Mouse (Mus musculus) embryonic facial prominence, embryonic 11.5 days (tissue): ENCODE results near the gene Zfp423. TPM values are rescaled to one million over a fixed set of nuclear protein-coding genes. Genes with fewer than 3 reads are reported as not detected.

ENCODE experiments used
- ATAC-seq: fragments of 200-750 bp; cut with Nextera tagmentation; replicated peaks from 2 replicates; pipeline ENCODE4 v1.8.0; 2017; ENCODE audit warnings: low read depth; ENCODE audit not compliant: insufficient number of reproducible peaks, low FRiP score, low TSS enrichment
- DNase-seq: peaks from one replicate; pipeline ENCODE4 v3.0.0-alpha.2; 2015; ENCODE audit warnings: low spot score
- H3K27ac ChIP-seq: fragments of 300-500 bp; sonication (generic); replicated peaks from 2 replicates; pipeline ENCODE4 v1.5.1; 2014; ENCODE audit warnings: mild to moderate bottlenecking, low read depth, low read length, control low read depth
- H3K27me3 ChIP-seq: fragments of 300-500 bp; sonication (generic); 2 replicates; pipeline ENCODE4 v1.6.1; 2014; ENCODE audit warnings: mild to moderate bottlenecking, low read length, moderate library complexity, mixed read lengths; ENCODE audit not compliant: control insufficient read depth, insufficient read depth
- H3K36me3 ChIP-seq: fragments of 300-500 bp; sonication (generic); replicated peaks from 2 replicates; pipeline ENCODE4 v1.6.1; 2014; ENCODE audit warnings: low read depth, mild to moderate bottlenecking, low read length, moderate library complexity, mixed read lengths; ENCODE audit not compliant: control insufficient read depth, insufficient read depth
- H3K4me1 ChIP-seq: fragments of 300-500 bp; sonication (generic); 2 replicates; pipeline ENCODE4 v1.6.1; 2014; ENCODE audit warnings: low read length, mixed read lengths; ENCODE audit not compliant: control insufficient read depth, insufficient read depth
- H3K4me2 ChIP-seq: fragments of 300-500 bp; sonication (generic); 2 replicates; pipeline ENCODE4 v1.6.1; 2014; ENCODE audit warnings: low read depth, mild to moderate bottlenecking, control low read depth, low read length, moderate library complexity
- H3K4me3 ChIP-seq: fragments of 300-500 bp; sonication (generic); 2 replicates; pipeline ENCODE4 v1.5.1; 2014; ENCODE audit warnings: low read depth, low read length, control low read depth
- H3K9ac ChIP-seq: fragments of 300-500 bp; sonication (generic); replicated peaks from 2 replicates; pipeline ENCODE4 v1.6.1; 2014; ENCODE audit warnings: mild to moderate bottlenecking, control low read depth, low read length
- H3K9me3 ChIP-seq: fragments of 300-500 bp; sonication (generic); replicated peaks from 2 replicates; pipeline ENCODE4 v1.6.1; 2016; ENCODE audit warnings: mild to moderate bottlenecking, low read length, inconsistent platforms, mixed read lengths; ENCODE audit not compliant: control insufficient read depth
- WGBS: fragments of 180-500 bp; shearing (Covaris S2); extraction: QIAGEN DNeasy Blood & Tissue Kit; methylation state at CpG from one replicate; pipeline ENCODE4 v1.1.7; 2014; 5-methylcytosine and 5-hydroxymethylcytosine counted together
- polyA plus RNA-seq: library from polyadenylated mRNA; unstranded; fragments of >200 nt; fragmentation: Nextera tagmentation; extraction: Ambion mirVana; gene quantifications from 2 replicates; pipeline ENCODE4 v1.2.1, GENCODE M21; 2014

Gene Zfp423
- polyA plus RNA-seq, 1 experiment from 2014 or later: 25.4 TPM

GRCm38 (mm10) chr8:87647781-87648180 lies 311.6 kb downstream of the Zfp423 start:
- ATAC-seq: no peak
- no peaks in the 10 kb centered on the region for H3K4me1 ChIP-seq
- H3K4me2 ChIP-seq: no peak overlapping the region
- no peak overlapping the region for H3K4me3 ChIP-seq
- H3K9ac ChIP-seq: no peak overlapping the region
- H3K27me3 ChIP-seq: no peaks in the 10 kb centered on the region
- 71% methylated on average over 9 of the region's 9 CpGs for WGBS
- H3K36me3 ChIP-seq: no peaks in the 10 kb centered on the region
- no peaks in the 10 kb centered on the region for H3K9me3 ChIP-seq
- H3K27ac ChIP-seq: no peak overlapping the region
- DNase-seq: no peak

- no peaks in the 10 kb centered on the region for H3K27me3 ChIP-seq
- WGBS: 63% methylated on average over 5 of the region's 5 CpGs
- ATAC-seq: no peak
- H3K4me3 ChIP-seq: no peak overlapping the region
- no peaks in the 10 kb centered on the region for H3K9me3 ChIP-seq
- H3K27ac ChIP-seq: no peak overlapping the region
- no peaks in the 10 kb centered on the region for H3K36me3 ChIP-seq
- no peak overlapping the region for H3K9ac ChIP-seq
- no peak overlapping the region for H3K4me2 ChIP-seq
- no peaks in the 10 kb centered on the region for H3K4me1 ChIP-seq
- no peak for DNase-seq
These were observed 313.4 kb downstream of the Zfp423 start for GRCm38 (mm10) chr8:87645829-87646483.

- WGBS: 40% methylated on average over 6 of the region's 6 CpGs
- Histone ChIP-seq H3K9ac (no peak overlapping the region), H3K27ac (no peak overlapping the region), H3K4me3 (no peak overlapping the region), H3K4me2 (no peak overlapping the region), H3K4me1 (no peaks in the 10 kb centered on the region), H3K27me3 (no peaks in the 10 kb centered on the region), H3K36me3 (no peaks in the 10 kb centered on the region), H3K9me3 (no peaks in the 10 kb centered on the region)
- DNase-seq: no peak
- no peak for ATAC-seq
These were observed 314.0 kb downstream of the Zfp423 start for GRCm38 (mm10) chr8:87645371-87645770.

GRCm38 (mm10) chr8:87640930-87641329 lies 318.5 kb downstream of the Zfp423 start:
- H3K36me3 ChIP-seq: no peaks in the 10 kb centered on the region
- H3K27ac ChIP-seq: no peak overlapping the region
- H3K4me2 ChIP-seq: no peak overlapping the region
- H3K9me3 ChIP-seq: no peaks in the 10 kb centered on the region
- WGBS: 38% methylated on average over 3 of the region's 3 CpGs
- no peaks in the 10 kb centered on the region for H3K27me3 ChIP-seq
- ATAC-seq: no peak
- H3K4me1 ChIP-seq: no peaks in the 10 kb centered on the region
- no peak overlapping the region for H3K9ac ChIP-seq
- peak; percentile 53 for DNase-seq
- no peak overlapping the region for H3K4me3 ChIP-seq

GRCm38 (mm10) chr8:87636226-87636742 lies 323.1 kb downstream of the Zfp423 start:
- H3K27ac ChIP-seq: no peak overlapping the region
- DNase-seq (no peak), ATAC-seq (no peak)
- H3K4me1 ChIP-seq: no peaks in the 10 kb centered on the region
- H3K4me2 ChIP-seq: no peak overlapping the region
- H3K9ac ChIP-seq: no peak overlapping the region
- 85% methylated on average over 11 of the region's 11 CpGs for WGBS
- H3K36me3 ChIP-seq: no peaks in the 10 kb centered on the region
- no peak overlapping the region for H3K4me3 ChIP-seq
- H3K27me3 ChIP-seq: no peaks in the 10 kb centered on the region
- H3K9me3 ChIP-seq: no peaks in the 10 kb centered on the region

- H3K27me3 ChIP-seq: no peaks in the 10 kb centered on the region
- ATAC-seq: no peak
These were observed 327.6 kb downstream of the Zfp423 start for GRCm38 (mm10) chr8:87631776-87632175.

GRCm38 (mm10) chr8:87629656-87630055 lies 329.7 kb downstream of the Zfp423 start:
- ATAC-seq: no peak
- no peak for DNase-seq
- Histone ChIP-seq H3K9me3 (no peaks in the 10 kb centered on the region), H3K27me3 (no peaks in the 10 kb centered on the region), H3K9ac (no peak overlapping the region), H3K4me1 (no peaks in the 10 kb centered on the region), H3K36me3 (no peaks in the 10 kb centered on the region), H3K27ac (no peak overlapping the region), H3K4me3 (no peak overlapping the region), H3K4me2 (no peak overlapping the region)
- 43% methylated on average over 6 of the region's 6 CpGs for WGBS

More at GRCm38 (mm10) chr8:87631776-87632175, 327.6 kb downstream of the Zfp423 start:
- WGBS: 81% methylated on average over 7 of the region's 7 CpGs
- no peaks in the 10 kb centered on the region for H3K9me3 ChIP-seq
- no peaks in the 10 kb centered on the region for H3K4me1 ChIP-seq
- no peak overlapping the region for H3K4me3 ChIP-seq
- no peak overlapping the region for H3K9ac ChIP-seq
- H3K27ac ChIP-seq: no peak overlapping the region
- no peak overlapping the region for H3K4me2 ChIP-seq
- no peak for DNase-seq
- no peaks in the 10 kb centered on the region for H3K36me3 ChIP-seq

- no peak overlapping the region for H3K9ac ChIP-seq
- no peak for ATAC-seq
- no peaks in the 10 kb centered on the region for H3K36me3 ChIP-seq
- no peaks in the 10 kb centered on the region for H3K9me3 ChIP-seq
- no peak overlapping the region for H3K27ac ChIP-seq
- 84% methylated on average over 12 of the region's 12 CpGs for whole genome bisulfite sequencing
- no peak overlapping the region for H3K4me2 ChIP-seq
- no peaks in the 10 kb centered on the region for H3K4me1 ChIP-seq
- H3K27me3 ChIP-seq: no peaks in the 10 kb centered on the region
- no peak overlapping the region for H3K4me3 ChIP-seq
- no peak for DNase-seq
These were observed 338.2 kb downstream of the Zfp423 start for GRCm38 (mm10) chr8:87621181-87621580.
